Mouse (Mus musculus) kidney, postnatal 4 days (tissue): ENCODE results near the gene Abhd4.

Experiments used
- DNase-seq, 2 experiments: peaks; one replicate each; pipeline ENCODE4 v3.0.0; 2021; ENCODE audit warnings: mixed read lengths in 2 of 2

Abhd4 gene

DNA sequence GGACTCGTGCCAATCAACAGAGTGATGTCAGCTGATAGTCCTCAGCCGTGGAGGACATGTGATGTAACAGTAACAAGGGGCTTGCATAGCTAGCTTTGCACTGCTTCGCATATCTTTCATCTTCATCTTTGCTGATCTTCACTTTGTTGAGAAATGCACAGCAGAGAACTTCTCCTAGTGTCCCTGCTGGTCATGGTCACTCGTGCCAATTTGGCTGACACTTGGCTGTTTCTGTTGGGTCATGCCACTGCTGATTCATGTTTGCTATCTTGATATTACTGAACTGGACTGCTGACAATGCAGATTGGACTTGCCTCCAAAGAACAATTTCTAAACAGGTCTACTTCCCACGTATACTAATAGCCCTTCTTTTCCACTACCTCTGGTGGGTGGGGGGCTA lies 46.1 kb downstream of the Abhd4 start:
- no peak for DNase-seq

GRCm38 (mm10) chr14:54300676-54301075 lies 46.7 kb downstream of the Abhd4 start:
- DNase-seq: no peak

- DNase-seq: peak; percentile 34 to 45
These were observed 57.8 kb downstream of the Abhd4 start for GRCm38 (mm10) chr14:54311763-54312162.
